Mouse (Mus musculus): ENCODE data around the gene Rin2.

Gene Rin2

GRCm38 (mm10) chr2:145730189-145730880 is 55.3 kb downstream of the Rin2 start:
- no peak for DNase-seq (ENCODE audit: low spot score in 2 of 2)

- no peak for DNase-seq (ENCODE audit: low spot score in 2 of 2)
Measured at GRCm38 (mm10) chr2:145730905-145731304, 55.9 kb downstream of the Rin2 start.

- DNase-seq (ENCODE audit: low spot score in 2 of 2) = no peak
Measured at GRCm38 (mm10) chr2:145735079-145735478, 60.1 kb downstream of the Rin2 start.

- DNase-seq (ENCODE audit: low spot score in 2 of 2) = no peak
Measured at GRCm38 (mm10) chr2:145736543-145736942, 61.5 kb downstream of the Rin2 start.

- no peak for DNase-seq (ENCODE audit: low spot score in 2 of 2)
Measured at GRCm38 (mm10) chr2:145737196-145737595, 62.2 kb downstream of the Rin2 start.

GRCm38 (mm10) chr2:145740729-145741128 is 65.7 kb downstream of the Rin2 start:
- no peak for DNase-seq (ENCODE audit: low spot score in 2 of 2)

- DNase-seq (ENCODE audit: low spot score in 2 of 2) = no peak
Measured at GRCm38 (mm10) chr2:145742795-145743710, 68.0 kb downstream of the Rin2 start.

- DNase-seq (ENCODE audit: low spot score in 2 of 2) = no peak
Measured at GRCm38 (mm10) chr2:145746406-145746805, 71.4 kb downstream of the Rin2 start.

- DNase-seq (ENCODE audit: low spot score in 2 of 2) = no peak
Measured at GRCm38 (mm10) chr2:145749645-145750044, 74.6 kb downstream of the Rin2 start.

GRCm38 (mm10) chr2:145752572-145752971 is 77.6 kb downstream of the Rin2 start:
- no peak for DNase-seq (ENCODE audit: low spot score in 2 of 2)

GRCm38 (mm10) chr2:145753973-145754372 is 79.0 kb downstream of the Rin2 start:
- DNase-seq (ENCODE audit: low spot score in 2 of 2) = no peak

- DNase-seq (ENCODE audit: low spot score in 2 of 2) = no peak
Measured at GRCm38 (mm10) chr2:145755864-145756822, 81.1 kb downstream of the Rin2 start.

GRCm38 (mm10) chr2:145760121-145760520 is 85.1 kb downstream of the Rin2 start:
- no peak for DNase-seq (ENCODE audit: low spot score in 2 of 2)

- DNase-seq (ENCODE audit: low spot score in 2 of 2) = no peak
Measured at GRCm38 (mm10) chr2:145761436-145761835, 86.4 kb downstream of the Rin2 start.

- DNase-seq (ENCODE audit: low spot score in 2 of 2) = no peak
Measured at GRCm38 (mm10) chr2:145769964-145770363, 94.9 kb downstream of the Rin2 start.

- no peak for DNase-seq (ENCODE audit: low spot score in 2 of 2)
Measured at GRCm38 (mm10) chr2:145770730-145771536, 95.9 kb downstream of the Rin2 start.

GRCm38 (mm10) chr2:145783247-145783646 is 108.2 kb downstream of the Rin2 start:
- DNase-seq (ENCODE audit: low spot score in 2 of 2) = no peak

- DNase-seq (ENCODE audit: low spot score in 2 of 2) = no peak
Measured at GRCm38 (mm10) chr2:145784246-145784935, 109.4 kb downstream of the Rin2 start.

GRCm38 (mm10) chr2:145784964-145785363 is 109.9 kb downstream of the Rin2 start:
- DNase-seq (ENCODE audit: low spot score in 2 of 2) = no peak

Measured in urinary bladder, postnatal 36 days (tissue).